Mouse (Mus musculus): ENCODE data around the gene Egfem1. TPM values are rescaled to one million over a fixed set of nuclear protein-coding genes. Genes with fewer than 3 reads are reported as not detected.

Gene Egfem1
- polyA plus RNA-seq (2015; fragmentation: Nextera tagmentation; extraction: Ambion mirVana) = 0.41 and 0.44 TPM in 2 replicates

DNA sequence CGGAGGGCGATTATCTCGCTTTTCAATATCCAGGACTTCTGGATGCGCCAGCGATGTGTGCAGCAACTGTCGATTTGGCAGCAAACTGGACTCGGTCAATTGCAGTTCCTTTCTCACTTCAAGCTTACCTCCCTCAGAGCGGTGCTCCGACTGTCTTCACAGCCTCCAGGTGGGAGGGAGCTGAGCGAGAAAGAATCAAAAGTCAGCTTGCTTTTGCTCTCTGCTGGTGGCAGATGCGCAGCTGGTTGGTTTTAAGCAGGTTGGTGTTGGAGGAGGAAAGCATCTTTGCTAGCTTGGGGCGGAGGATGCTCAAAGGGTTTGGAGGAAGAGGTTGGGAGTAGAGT, at the start of gene Egfem1:
Gene Egfem1 (plus strand): TSS at position 72 of the 344 bp plus-strand sequence.

Small RNAs within 50 kb of the gene (microRNA-seq; reads per million reads assigned to microRNA genes)
- gene Mir21b (ENCODE audit: borderline replicate concordance, insufficient number of aligned reads) = not detected
- not detected for gene Mir551b (ENCODE audit: borderline replicate concordance, insufficient number of aligned reads)

Other genes starting within 250 kb of the Egfem1 start
- not detected in 2 replicates for gene Gm1527, start 189.4 kb upstream of the Egfem1 start, polyA plus RNA-seq (2015; fragmentation: Nextera tagmentation; extraction: Ambion mirVana)